Mouse (Mus musculus) layer of hippocampus, postnatal 36 days (tissue): ENCODE measurements around the gene AI481877. TPM values are rescaled to one million over a fixed set of nuclear protein-coding genes. Genes with fewer than 3 reads are reported as not detected.

Source experiments
- DNase-seq, 2 experiments: peaks; one replicate each; pipeline ENCODE4 v3.0.0; 2022
- total RNA-seq, 2 experiments: library from RNA; stranded (reverse); gene quantifications; 2 replicates each; pipeline ENCODE4 v1.2.3; 2021

Gene AI481877
- total RNA-seq, 2 experiments from 2014 or later: not detected

- no peak for DNase-seq
Observed at GRCm38 (mm10) chr4:59123557-59123956, 15.2 kb downstream of the AI481877 start.

GRCm38 (mm10) chr4:59117644-59118495 is 20.9 kb downstream of the AI481877 start:
- DNase-seq: no peak

- no peak for DNase-seq
Observed at GRCm38 (mm10) chr4:59108721-59109120, 30.1 kb downstream of the AI481877 start.

GRCm38 (mm10) chr4:59107886-59108285 is 30.9 kb downstream of the AI481877 start:
- no peak for DNase-seq

- no peak for DNase-seq
Observed at GRCm38 (mm10) chr4:59106661-59107060, 32.1 kb downstream of the AI481877 start.

GRCm38 (mm10) chr4:59104166-59104565 is 34.6 kb downstream of the AI481877 start:
- DNase-seq: no peak

- DNase-seq: peak; percentile 47 to 77
Observed at GRCm38 (mm10) chr4:59096393-59096792, 42.4 kb downstream of the AI481877 start.

GRCm38 (mm10) chr4:59089391-59089790 is 49.4 kb downstream of the AI481877 start:
- DNase-seq: no peak

GRCm38 (mm10) chr4:59083430-59083829 is 55.4 kb downstream of the AI481877 start:
- DNase-seq: no peak

- no peak for DNase-seq
Observed at GRCm38 (mm10) chr4:59069276-59069675, 69.5 kb downstream of the AI481877 start.

- DNase-seq: no peak
Observed at GRCm38 (mm10) chr4:59062526-59062925, 76.3 kb downstream of the AI481877 start.

GRCm38 (mm10) chr4:59057929-59058328 is 80.9 kb downstream of the AI481877 start:
- no peak for DNase-seq

- DNase-seq: no peak
Observed at GRCm38 (mm10) chr4:59051081-59051480, 87.7 kb downstream of the AI481877 start.

GRCm38 (mm10) chr4:59047222-59047621 is 91.6 kb downstream of the AI481877 start:
- DNase-seq: no peak

- DNase-seq: no peak
Observed at GRCm38 (mm10) chr4:59043891-59044290, 94.9 kb downstream of the AI481877 start.

GRCm38 (mm10) chr4:59043074-59043473 is 95.7 kb downstream of the AI481877 start:
- DNase-seq: no peak

GRCm38 (mm10) chr4:59040397-59041287 is 98.1 kb downstream of the AI481877 start:
- DNase-seq: no peak

- DNase-seq: no peak
Observed at GRCm38 (mm10) chr4:59037525-59037924, 101.3 kb downstream of the AI481877 start.

- peak; percentile 60 to 64 for DNase-seq
Observed at GRCm38 (mm10) chr4:59036490-59037127, 102.2 kb downstream of the AI481877 start.

- DNase-seq: no peak
Observed at GRCm38 (mm10) chr4:59035786-59036350, 102.9 kb downstream of the AI481877 start.

GRCm38 (mm10) chr4:59034918-59035785 is 103.6 kb downstream of the AI481877 start, which contains the start of gene Gng10:
TSS of gene Gng10 (plus strand) at chr4:59035088.
- DNase-seq: peak; percentile 75
